10 mouse cellular contexts compared by ENCODE assay signal in the genomic region with DNA sequence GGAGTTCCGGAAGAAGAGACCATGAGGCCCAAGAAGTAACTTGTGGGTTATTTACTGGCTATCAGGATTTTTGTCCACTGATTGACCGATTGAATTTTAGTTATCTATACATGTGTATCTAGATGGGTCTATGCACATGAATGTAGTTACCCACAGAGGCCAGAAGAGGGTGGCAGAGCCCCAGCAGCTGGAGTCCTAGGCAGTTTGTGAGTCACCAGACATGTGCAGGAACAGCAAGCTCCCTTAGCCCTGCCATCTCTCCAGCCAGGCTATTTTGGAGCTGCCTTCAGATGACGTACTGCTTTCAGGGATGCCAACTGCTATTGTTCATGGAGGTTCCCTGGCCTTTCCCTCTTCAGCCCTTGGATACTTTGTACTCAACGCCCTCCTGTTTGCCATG. TPM values are rescaled to one million over a fixed set of nuclear protein-coding genes. Genes with fewer than 3 reads are reported as not detected.
DNase-seq lines count a peak whose midpoint lies in the region; ATAC-seq and TF ChIP-seq lines count a peak whose summit lies in the region.
"Had no signal": no experiment of that assay in that cellular context is flagged by ENCODE, and none has a peak within 500 bp of the region (broad histone marks: within the 10 kb centered on the region; RNA-seq: fewer than 3 reads in every experiment).

No protein-coding gene starts in this region.

- H3K4me3 ChIP-seq in kidney, adult 2 months (ENCODE audit: insufficient read depth, low read depth, low read length), result no peak overlapping the region
- H3K4me3 ChIP-seq in kidney, embryonic 15.5 days (replicated peaks), result no peak overlapping the region
- H3K4me3 ChIP-seq in CH12.LX (replicated peaks in 1 of 3; ENCODE audit: low read depth in 2 of 3, low read length in 2 of 3, poor library complexity in 1 of 3), result no peak overlapping the region
- no peak overlapping the region for H3K4me3 ChIP-seq in forebrain, embryonic 12.5 days (replicated peaks)
- H3K4me3 ChIP-seq: neural tube, embryonic 15.5 days had no signal

- H3K4me2 ChIP-seq in kidney, embryonic 15.5 days, result no peak overlapping the region
- no peak overlapping the region for H3K4me2 ChIP-seq in CH12.LX (ENCODE audit: insufficient read depth, low read depth, poor library complexity, severe bottlenecking)
- H3K4me2 ChIP-seq in forebrain, embryonic 12.5 days, result no peak overlapping the region
- H3K4me2 ChIP-seq: neural tube, embryonic 15.5 days had no signal

- H3K36me3 ChIP-seq in kidney, adult 2 months (ENCODE audit: control insufficient read depth, insufficient read depth, low read length), result no peaks in the 10 kb centered on the region
- H3K36me3 ChIP-seq in kidney, embryonic 15.5 days, result no peaks in the 10 kb centered on the region
- H3K36me3 ChIP-seq in CH12.LX (replicated peaks in 1 of 2; ENCODE audit: control insufficient read depth in 1 of 2, insufficient read depth in 1 of 2, low read length in 1 of 2), result no peaks in the 10 kb centered on the region
- H3K36me3 ChIP-seq in forebrain, embryonic 12.5 days (replicated peaks), result no peaks in the 10 kb centered on the region
- H3K36me3 ChIP-seq: neural tube, embryonic 15.5 days had no signal

- no peak overlapping the region for H3K9ac ChIP-seq in kidney, embryonic 15.5 days
- no peak overlapping the region for H3K9ac ChIP-seq in CH12.LX (ENCODE audit: insufficient read depth, low read depth)
- H3K9ac ChIP-seq in forebrain, embryonic 12.5 days, result no peak overlapping the region
- H3K9ac ChIP-seq: neural tube, embryonic 15.5 days had no signal

- TF ChIP-seq EP300 in CH12.LX (IDR thresholded peaks at IDR 0.05; ENCODE audit: low read length), result no peak

- DNase-seq in kidney, adult 2 months, result peak; percentile 74
- DNase-seq in CH12.LX (ENCODE audit: extremely low read depth) (peak; percentile 61), NIH3T3 (ENCODE audit: low read depth) (peak; percentile 79)
- peak; percentile 45 for DNase-seq in heart, postnatal 4 days
- DNase-seq in spleen, adult 12 weeks (ENCODE audit: low spot score), result no peak
- DNase-seq in left cerebral cortex, adult 9 months (ENCODE audit: low spot score in 2 of 2), result no peak

- TF ChIP-seq POLR2A in kidney, adult 2 months (IDR thresholded peaks at IDR 0.05; ENCODE audit: low read depth, low read length), result no peak
- no peak for TF ChIP-seq POLR2A in CH12.LX (IDR thresholded peaks at IDR 0.05; ENCODE audit: low read depth, low read length)

- no peak for ATAC-seq in kidney, embryonic 15.5 days (replicated peaks; ENCODE audit: low FRiP score)
- no peak for ATAC-seq in forebrain, embryonic 12.5 days (ENCODE audit: low FRiP score)

- TF ChIP-seq CTCF in kidney, adult 2 months (conservative IDR thresholded peaks at IDR 0.05; ENCODE audit: insufficient read depth, insufficient read length, low read depth, low read length), result peak; percentile 86
- peak; percentile 78 to 84 for TF ChIP-seq CTCF in CH12.LX (conservative IDR thresholded peaks at IDR 0.05 in 1 of 2, IDR thresholded peaks at IDR 0.05 in 1 of 2; ENCODE audit: low read depth in 2 of 2, low read length in 2 of 2)

- in situ Hi-C loops in CH12.LX (cut with MboI; ENCODE audit: low pct_ligation_motif_present, low pct_unique_long_range_greater_than_20kb, low sequenced_read_pairs), result loop anchor here (10.0 kb wide), 1 partner anchor 467 kb away; the partner anchor contains the start of gene Scn5a

- 72% methylated on average over 4 of the region's 4 CpGs for WGBS in kidney, adult 2 months
- WGBS in kidney, embryonic 15.5 days, result 86% methylated on average over 4 of the region's 4 CpGs
- WGBS in forebrain, embryonic 12.5 days, result 88% methylated on average over 4 of the region's 4 CpGs

- no peak overlapping the region for H3K27ac ChIP-seq in kidney, adult 2 months (ENCODE audit: insufficient read depth, low read depth, low read length)
- no peak overlapping the region for H3K27ac ChIP-seq in kidney, embryonic 15.5 days
- H3K27ac ChIP-seq in CH12.LX (ENCODE audit: insufficient read depth, low read depth), result no peak overlapping the region
- no peak overlapping the region for H3K27ac ChIP-seq in forebrain, embryonic 12.5 days
- H3K27ac ChIP-seq: neural tube, embryonic 15.5 days had no signal

- peak; percentile 89 for TF ChIP-seq RAD21 in CH12.LX (IDR thresholded peaks at IDR 0.05; ENCODE audit: low read depth, low read length)

- dilution Hi-C loops in CH12.LX (cut with MboI; ENCODE audit: extremely low pct_ligation_motif_present, extremely low pct_unique_long_range_greater_than_20kb, low sequenced_read_pairs), result no loop called here

- H3K79me2 ChIP-seq in CH12.LX (replicated peaks; ENCODE audit: control insufficient read depth, extremely low read depth, insufficient read depth, poor library complexity, severe bottlenecking), result no peaks in the 10 kb centered on the region

- H3K4me1 ChIP-seq in kidney, adult 2 months (ENCODE audit: control insufficient read depth, insufficient read depth, low read length), result peaks cover 8% of the 10 kb centered on the region; the same call in 1 of the 2 replicates
- H3K4me1 ChIP-seq in kidney, embryonic 15.5 days, result peaks cover 21% of the 10 kb centered on the region
- peaks cover 8 to 15% of the 10 kb centered on the region in 2 experiments for H3K4me1 ChIP-seq in CH12.LX (ENCODE audit: control insufficient read depth in 1 of 2, insufficient read depth in 2 of 2)
- H3K4me1 ChIP-seq in forebrain, embryonic 12.5 days, result peaks cover 15% of the 10 kb centered on the region

- H3K27me3 ChIP-seq in kidney, adult 2 months (replicated peaks; ENCODE audit: control insufficient read depth, insufficient read depth, low read length), result no peaks in the 10 kb centered on the region
- peaks cover 6% of the 10 kb centered on the region; the same call in 1 of the 2 replicates for H3K27me3 ChIP-seq in kidney, embryonic 15.5 days
- H3K27me3 ChIP-seq in CH12.LX (replicated peaks), result peaks cover 2% of the 10 kb centered on the region
- peaks cover 15% of the 10 kb centered on the region for H3K27me3 ChIP-seq in forebrain, embryonic 12.5 days

- H3K9me3 ChIP-seq in kidney, embryonic 15.5 days (replicated peaks), result no peaks in the 10 kb centered on the region
- H3K9me3 ChIP-seq in CH12.LX (replicated peaks; ENCODE audit: low read length), result peaks cover 2% of the 10 kb centered on the region
- H3K9me3 ChIP-seq in forebrain, embryonic 12.5 days, result no peaks in the 10 kb centered on the region
- H3K9me3 ChIP-seq: neural tube, embryonic 15.5 days had no signal

TF ChIP-seq in CH12.LX, 34 proteins besides CTCF, POLR2A, EP300 and RAD21 (continues in another document):
- no peak for TF ChIP-seq USF1 (IDR thresholded peaks at IDR 0.05; ENCODE audit: low read depth, low read length)
- TF ChIP-seq SIN3A (IDR thresholded peaks at IDR 0.05; ENCODE audit: low read length), result no peak
- no peak for TF ChIP-seq ETS1 (conservative IDR thresholded peaks at IDR 0.05; ENCODE audit: low read depth, low read length)
- no peak for TF ChIP-seq GABPA (IDR thresholded peaks at IDR 0.05; ENCODE audit: insufficient replicate concordance, low read depth, low read length)
- TF ChIP-seq BHLHE40 (IDR thresholded peaks at IDR 0.05; ENCODE audit: low read depth, low read length), result peak; percentile 43; the same call in 1 of the 2 replicates
- TF ChIP-seq E2F4 (IDR thresholded peaks at IDR 0.05; ENCODE audit: insufficient replicate concordance, low read depth, low read length), result no peak
- TF ChIP-seq CHD2 (IDR thresholded peaks at IDR 0.05; ENCODE audit: low read length), result no peak
- no peak for TF ChIP-seq MEF2A (IDR thresholded peaks at IDR 0.05; ENCODE audit: borderline replicate concordance, low read depth, low read length)

RNA-seq across cellular contexts. Expression of gene Dlec1, which starts 5.3 kb away (rescaled TPM):
- 30.3 and 38.7 TPM in 2 replicates for polyA plus RNA-seq in kidney, adult 2 months (2012; rRNA removed)
- polyA plus RNA-seq in kidney, embryonic 15.5 days (2015; fragmentation: Nextera tagmentation; extraction: Ambion mirVana), result 2.6 and 6.2 TPM in 2 replicates
- total RNA-seq in CH12.LX (2012; rRNA removed), result 6.2 and 6.3 TPM in 2 replicates
- 1.3 and 1.4 TPM in 2 replicates for total RNA-seq in CH12.LX (2014; rRNA removed)
- polyA plus RNA-seq in CH12.LX (2012; ENCODE audit: insufficient read length, low read depth), result 5.9 and 6.0 TPM in 2 replicates
- total RNA-seq in heart, postnatal 4 days (2021), result under 1 TPM; 0.05 to 0.18 TPM
- polyA plus RNA-seq in forebrain, embryonic 12.5 days (2016; fragmentation: Nextera tagmentation; extraction: Ambion mirVana), result 0.79 and 1.0 TPM in 2 replicates

RNA-seq across cellular contexts. Expression of gene Plcd1, which starts 14.3 kb away (rescaled TPM):
- polyA plus RNA-seq in kidney, adult 2 months (2012; rRNA removed), result 11.3 and 11.8 TPM in 2 replicates
- polyA plus RNA-seq in kidney, embryonic 15.5 days (2015; fragmentation: Nextera tagmentation; extraction: Ambion mirVana), result 20.0 and 20.1 TPM in 2 replicates
- total RNA-seq in CH12.LX (2012; rRNA removed) (0.21 and 0.38 TPM in 2 replicates), CH12.LX (2014; rRNA removed) (not detected in 2 replicates)
- 0.43 and 0.59 TPM in 2 replicates for polyA plus RNA-seq in CH12.LX (2012; ENCODE audit: insufficient read length, low read depth)
- total RNA-seq in heart, postnatal 4 days (2021), result 10 to 100 TPM; 16.3 to 20.1 TPM
- 11.0 and 16.8 TPM in 2 replicates for polyA plus RNA-seq in forebrain, embryonic 12.5 days (2016; fragmentation: Nextera tagmentation; extraction: Ambion mirVana)

RNA-seq across cellular contexts. Expression of gene Acaa1b, which starts 49.3 kb away (rescaled TPM):
- 417 and 424 TPM in 2 replicates for polyA plus RNA-seq in kidney, adult 2 months (2012; rRNA removed)
- polyA plus RNA-seq in kidney, embryonic 15.5 days (2015; fragmentation: Nextera tagmentation; extraction: Ambion mirVana), result 26.9 and 30.5 TPM in 2 replicates
- total RNA-seq in CH12.LX (2012; rRNA removed), result 0.08 and 0.17 TPM in 2 replicates
- total RNA-seq in CH12.LX (2014; rRNA removed), result not detected in 2 replicates
- polyA plus RNA-seq in CH12.LX (2012; ENCODE audit: insufficient read length, low read depth), result 0.78 TPM in 1 of 2 replicates, not detected in the other
- total RNA-seq in heart, postnatal 4 days (2021), result 1 to 10 TPM; 1.8 to 1.9 TPM
- 0.95 and 2.1 TPM in 2 replicates for polyA plus RNA-seq in forebrain, embryonic 12.5 days (2016; fragmentation: Nextera tagmentation; extraction: Ambion mirVana)

RNA-seq across cellular contexts. Expression of gene Gm47289, which starts 51.4 kb away (rescaled TPM):
- polyA plus RNA-seq in kidney, adult 2 months (2012; rRNA removed), result 0.03 TPM in 1 of 2 replicates, not detected in the other
- not detected in 2 replicates for polyA plus RNA-seq in kidney, embryonic 15.5 days (2015; fragmentation: Nextera tagmentation; extraction: Ambion mirVana)
- not detected in 2 replicates for total RNA-seq in CH12.LX (2012; rRNA removed)
- not detected in 2 replicates for total RNA-seq in CH12.LX (2014; rRNA removed)
- not detected in 2 replicates for polyA plus RNA-seq in CH12.LX (2012; ENCODE audit: insufficient read length, low read depth)
- not detected for total RNA-seq in heart, postnatal 4 days (2021)
- not detected in 2 replicates for polyA plus RNA-seq in forebrain, embryonic 12.5 days (2016; fragmentation: Nextera tagmentation; extraction: Ambion mirVana)
- total RNA-seq: left cerebral cortex, postnatal 25 days had no signal
- polyA plus RNA-seq: neural tube, embryonic 15.5 days had no signal

RNA-seq across cellular contexts. Expression of gene Vill, which starts 55.0 kb away (rescaled TPM):
- 48.5 and 73.9 TPM in 2 replicates for polyA plus RNA-seq in kidney, adult 2 months (2012; rRNA removed)
- 36.4 and 46.2 TPM in 2 replicates for polyA plus RNA-seq in kidney, embryonic 15.5 days (2015; fragmentation: Nextera tagmentation; extraction: Ambion mirVana)
- total RNA-seq in CH12.LX (2012; rRNA removed) (71.4 and 85.2 TPM in 2 replicates), CH12.LX (2014; rRNA removed) (56.7 and 57.3 TPM in 2 replicates)
- polyA plus RNA-seq in CH12.LX (2012; ENCODE audit: insufficient read length, low read depth), result 46.3 and 48.4 TPM in 2 replicates
- total RNA-seq in heart, postnatal 4 days (2021), result 1 to 10 TPM; 4.5 to 5.4 TPM
- 6.8 and 6.9 TPM in 2 replicates for polyA plus RNA-seq in forebrain, embryonic 12.5 days (2016; fragmentation: Nextera tagmentation; extraction: Ambion mirVana)

Comparison
In these comparisons a context has a peak if more than half of its experiments do, and no peak if none do; other contexts are left out.
1. DNase-seq: peak in kidney, adult 2 months (single experiment), CH12.LX (single experiment), NIH3T3 (single experiment) and heart, postnatal 4 days (single experiment); none in spleen, adult 12 weeks (single experiment) and left cerebral cortex, adult 9 months (0 of 2).